Mouse (Mus musculus): ENCODE results near the gene P2rx5. TPM values are rescaled to one million over a fixed set of nuclear protein-coding genes. Genes with fewer than 3 reads are reported as not detected.

P2rx5 gene
- polyA plus RNA-seq, 1 experiment: not detected

GRCm38 (mm10) chr11:73185872-73186615, 25.8 kb downstream of the P2rx5 start:
- Histone ChIP-seq H3K27ac (ENCODE audit: insufficient read depth, low read depth, low read length) (no peak overlapping the region), H3K4me1 (ENCODE audit: control insufficient read depth, insufficient read depth, low read length) (no peaks in the 10 kb centered on the region), H3K4me3 (ENCODE audit: insufficient read depth, low read depth, low read length) (no peak overlapping the region)
- WGBS: 91% methylated on average over 10 of the region's 10 CpGs
- TF ChIP-seq CTCF (IDR thresholded peaks at IDR 0.05; ENCODE audit: insufficient read depth, low read depth, low read length) (no peak), POLR2A (IDR thresholded peaks at IDR 0.05; ENCODE audit: insufficient read depth, low read depth, low read length) (no peak)

- no peak for TF ChIP-seq POLR2A (IDR thresholded peaks at IDR 0.05; ENCODE audit: insufficient read depth, low read depth, low read length)
- TF ChIP-seq CTCF (IDR thresholded peaks at IDR 0.05; ENCODE audit: insufficient read depth, low read depth, low read length): no peak
- Histone ChIP-seq H3K27ac (ENCODE audit: insufficient read depth, low read depth, low read length) (no peak overlapping the region), H3K4me1 (ENCODE audit: control insufficient read depth, insufficient read depth, low read length) (no peaks in the 10 kb centered on the region), H3K4me3 (ENCODE audit: insufficient read depth, low read depth, low read length) (no peak overlapping the region)
- WGBS: 84% methylated on average over 6 of the region's 6 CpGs
These were observed 27.0 kb downstream of the P2rx5 start for GRCm38 (mm10) chr11:73187231-73187630.

DNA sequence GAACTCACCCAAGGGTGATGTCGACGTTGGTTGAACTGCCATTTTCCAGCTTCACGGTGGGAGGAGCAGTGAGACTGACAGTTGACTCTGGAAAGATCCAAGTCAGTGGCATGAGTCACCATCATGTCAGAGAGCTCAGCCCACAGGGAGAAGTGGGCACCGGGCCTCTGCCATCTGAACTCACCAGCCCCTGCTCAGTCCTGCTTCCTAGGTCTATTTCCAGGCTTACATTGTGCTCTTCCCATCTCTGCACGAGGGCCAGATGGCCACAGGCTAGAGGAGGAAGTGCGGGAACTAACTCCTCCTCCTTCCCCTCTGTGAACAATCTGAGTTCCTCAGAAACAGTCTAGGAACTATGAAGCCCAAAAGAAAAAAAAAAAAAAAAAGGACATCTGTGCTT, 32.8 kb downstream of the P2rx5 start:
- 68% methylated on average over 6 of the region's 6 CpGs for WGBS
- Histone ChIP-seq H3K4me1 (ENCODE audit: control insufficient read depth, insufficient read depth, low read length) (peaks cover 6% of the 10 kb centered on the region), H3K4me3 (ENCODE audit: insufficient read depth, low read depth, low read length) (no peak overlapping the region), H3K27ac (ENCODE audit: insufficient read depth, low read depth, low read length) (no peak overlapping the region)
- TF ChIP-seq POLR2A (IDR thresholded peaks at IDR 0.05; ENCODE audit: insufficient read depth, low read depth, low read length): no peak
- TF ChIP-seq CTCF (IDR thresholded peaks at IDR 0.05; ENCODE audit: insufficient read depth, low read depth, low read length): no peak

DNA sequence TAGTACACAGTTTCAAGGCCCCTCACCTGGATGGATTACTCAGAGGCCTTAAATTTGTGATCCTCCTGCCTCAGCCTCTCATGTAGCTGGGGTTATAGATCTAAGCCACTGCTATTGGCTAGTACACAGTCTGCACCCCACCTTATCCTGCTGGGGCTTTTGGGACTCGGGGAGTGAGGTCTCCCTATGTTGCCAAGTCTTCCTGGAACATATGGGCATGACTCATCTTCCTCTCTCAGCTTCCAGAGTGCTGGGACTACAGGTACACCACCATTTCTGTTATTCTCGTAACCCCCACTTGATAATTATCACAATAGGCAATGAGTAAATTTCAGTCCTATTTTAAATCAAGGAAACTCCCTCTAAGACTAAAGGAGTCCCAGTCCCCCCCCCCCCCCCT, 34.2 kb downstream of the P2rx5 start:
- Histone ChIP-seq H3K27ac (ENCODE audit: insufficient read depth, low read depth, low read length) (no peak overlapping the region), H3K4me3 (ENCODE audit: insufficient read depth, low read depth, low read length) (no peak overlapping the region), H3K4me1 (ENCODE audit: control insufficient read depth, insufficient read depth, low read length) (peaks cover 6% of the 10 kb centered on the region)
- TF ChIP-seq CTCF (IDR thresholded peaks at IDR 0.05; ENCODE audit: insufficient read depth, low read depth, low read length): no peak
- TF ChIP-seq POLR2A (IDR thresholded peaks at IDR 0.05; ENCODE audit: insufficient read depth, low read depth, low read length): no peak
- 46% methylated on average over 2 of the region's 2 CpGs for WGBS

DNA sequence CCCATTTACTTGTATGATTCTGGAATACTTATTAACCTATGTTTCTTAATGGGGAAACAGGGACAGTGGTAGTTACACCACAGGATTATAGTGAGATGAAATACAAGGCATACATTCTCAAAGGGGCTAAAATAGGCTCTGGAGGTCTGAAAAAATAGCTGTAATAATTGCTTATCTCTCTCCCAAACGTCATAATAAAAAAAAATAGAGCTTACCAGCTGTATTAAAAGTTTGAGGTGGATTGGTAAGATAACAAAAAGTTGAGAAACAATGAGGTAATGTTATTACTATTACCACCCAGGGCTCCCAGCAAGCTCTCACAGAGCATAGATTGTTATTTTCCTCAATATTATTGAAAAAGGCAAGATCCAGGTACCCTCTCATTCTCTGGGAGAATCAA, 38.0 kb downstream of the P2rx5 start:
- H3K4me1 ChIP-seq (ENCODE audit: control insufficient read depth, insufficient read depth, low read length): peaks cover 6% of the 10 kb centered on the region
- TF ChIP-seq CTCF (IDR thresholded peaks at IDR 0.05; ENCODE audit: insufficient read depth, low read depth, low read length): no peak
- TF ChIP-seq POLR2A (IDR thresholded peaks at IDR 0.05; ENCODE audit: insufficient read depth, low read depth, low read length): no peak
- WGBS: 0% methylated on average over 1 of the region's 1 CpGs
- no peak overlapping the region for H3K27ac ChIP-seq (ENCODE audit: insufficient read depth, low read depth, low read length)
- peak overlapping the region; percentile 76 for H3K4me3 ChIP-seq (ENCODE audit: insufficient read depth, low read depth, low read length)

- WGBS: under 1% methylated on average over 22 of the region's 22 CpGs
- H3K27ac ChIP-seq (ENCODE audit: insufficient read depth, low read depth, low read length): peak within 1 kb of the TSS; percentile 91
- peaks cover 6% of the 10 kb centered on the region for H3K4me1 ChIP-seq (ENCODE audit: control insufficient read depth, insufficient read depth, low read length)
- H3K4me3 ChIP-seq (ENCODE audit: insufficient read depth, low read depth, low read length): peak within 1 kb of the TSS; percentile 76
- TF ChIP-seq POLR2A (IDR thresholded peaks at IDR 0.05; ENCODE audit: insufficient read depth, low read depth, low read length) (peak; percentile 72), CTCF (IDR thresholded peaks at IDR 0.05; ENCODE audit: insufficient read depth, low read depth, low read length) (peak; percentile 9; the same call in 1 of the 2 replicates)
These were observed 38.5 kb downstream of the P2rx5 start, which contains the start of gene Ctns for GRCm38 (mm10) chr11:73198603-73199229. Ctns (minus strand) TSS chr11:73199042.

GRCm38 (mm10) chr11:73199230-73199712, 39.0 kb downstream of the P2rx5 start, which contains the start of gene Shpk:
Shpk (plus strand) TSS chr11:73199460.
- TF ChIP-seq CTCF (IDR thresholded peaks at IDR 0.05; ENCODE audit: insufficient read depth, low read depth, low read length): no peak
- TF ChIP-seq POLR2A (IDR thresholded peaks at IDR 0.05; ENCODE audit: insufficient read depth, low read depth, low read length): peak; percentile 45; the same call in 1 of the 2 replicates
- peak within 1 kb of the TSS; percentile 76 for H3K4me3 ChIP-seq (ENCODE audit: insufficient read depth, low read depth, low read length)
- H3K4me1 ChIP-seq (ENCODE audit: control insufficient read depth, insufficient read depth, low read length): peaks cover 6% of the 10 kb centered on the region
- H3K27ac ChIP-seq (ENCODE audit: insufficient read depth, low read depth, low read length): peak within 1 kb of the TSS; percentile 91
- under 1% methylated on average over 32 of the region's 32 CpGs for WGBS

DNA sequence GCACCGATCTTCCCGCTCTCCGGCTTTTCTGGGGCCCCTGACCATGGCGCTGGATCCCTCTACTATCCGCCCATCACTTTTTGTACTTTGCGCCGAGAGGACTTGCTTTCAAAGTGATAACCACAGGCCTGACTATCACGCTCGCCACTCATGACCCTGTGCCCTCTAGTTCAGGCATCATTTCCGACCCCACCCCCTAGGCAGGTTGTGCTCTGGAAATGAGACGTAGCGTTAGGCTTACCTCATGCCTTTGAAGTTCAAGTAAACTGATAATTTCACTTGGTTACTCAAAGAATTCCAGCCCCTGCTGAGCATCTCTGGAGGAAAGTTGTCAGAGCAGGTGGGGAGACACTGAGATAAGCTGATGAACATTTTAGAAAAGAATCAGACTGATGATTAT, 39.7 kb downstream of the P2rx5 start:
- TF ChIP-seq POLR2A (IDR thresholded peaks at IDR 0.05; ENCODE audit: insufficient read depth, low read depth, low read length): no peak; the same call in 1 of the 2 replicates
- TF ChIP-seq CTCF (IDR thresholded peaks at IDR 0.05; ENCODE audit: insufficient read depth, low read depth, low read length): no peak
- Histone ChIP-seq H3K4me1 (ENCODE audit: control insufficient read depth, insufficient read depth, low read length) (peaks cover 6% of the 10 kb centered on the region), H3K4me3 (ENCODE audit: insufficient read depth, low read depth, low read length) (peak overlapping the region; percentile 76), H3K27ac (ENCODE audit: insufficient read depth, low read depth, low read length) (no peak overlapping the region)
- WGBS: 3% methylated on average over 12 of the region's 12 CpGs

DNA sequence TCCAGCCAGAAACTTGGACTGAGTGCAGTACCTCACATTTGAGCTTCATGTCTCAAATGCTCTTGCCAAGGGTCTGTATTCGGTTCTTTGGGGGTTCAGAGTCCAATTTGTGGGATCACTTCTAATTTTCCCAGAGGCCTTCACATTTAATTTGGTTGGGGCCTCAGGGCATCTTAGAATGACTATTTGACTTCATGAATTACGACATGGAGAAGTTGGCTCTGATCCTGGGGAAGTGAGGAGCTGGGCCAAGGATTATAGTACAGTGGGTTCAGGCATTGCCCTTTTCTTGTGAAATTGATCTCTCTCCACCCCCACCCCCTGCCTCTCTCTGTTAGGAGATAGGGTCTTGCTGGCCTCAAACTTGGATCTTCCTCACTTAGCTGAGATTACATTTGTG, 40.8 kb downstream of the P2rx5 start:
- 55% methylated on average over 2 of the region's 2 CpGs for WGBS

More for the DNA sequence above, 40.8 kb downstream of the P2rx5 start:
- Histone ChIP-seq H3K27ac (ENCODE audit: insufficient read depth, low read depth, low read length) (no peak overlapping the region), H3K4me1 (ENCODE audit: control insufficient read depth, insufficient read depth, low read length) (peaks cover 6% of the 10 kb centered on the region), H3K4me3 (ENCODE audit: insufficient read depth, low read depth, low read length) (no peak overlapping the region)
- TF ChIP-seq POLR2A (IDR thresholded peaks at IDR 0.05; ENCODE audit: insufficient read depth, low read depth, low read length) (no peak), CTCF (IDR thresholded peaks at IDR 0.05; ENCODE audit: insufficient read depth, low read depth, low read length) (no peak)
